Mouse (Mus musculus) erythroblast, embryonic 14.5 days (primary cell): ENCODE results near the gene Ntrk3.

Experiments used
- GATA1 ChIP-seq: IDR thresholded peaks from 2 replicates; pipeline ENCODE4 v1.6.1; 2012; ENCODE audit warnings: low read length, inconsistent platforms, mixed read lengths
- TAL1 ChIP-seq: IDR thresholded peaks from 3 replicates; pipeline ENCODE4 v1.6.1; 2012; ENCODE audit warnings: low read length, inconsistent platforms, mixed read lengths

GRCm38 (mm10) chr7:78433617-78434144 is 304.1 kb downstream of the Ntrk3 start:
- no peak for TF ChIP-seq TAL1
- no peak for TF ChIP-seq GATA1
